Mouse (Mus musculus) ES-Bruce4 (cell line): ENCODE results near the gene Lmbr1. TPM values are rescaled to one million over a fixed set of nuclear protein-coding genes. Genes with fewer than 3 reads are reported as not detected.

ENCODE experiments used
- H3K27ac ChIP-seq: 2 replicates; pipeline ENCODE4 v1.5.1; 2012; ENCODE audit warnings: low read length, inconsistent platforms; ENCODE audit not compliant: insufficient read depth
- H3K27me3 ChIP-seq: 2 replicates; pipeline ENCODE4 v1.6.1; 2012; ENCODE audit warnings: mild to moderate bottlenecking, low read length, inconsistent platforms; ENCODE audit not compliant: control insufficient read depth, poor library complexity, insufficient read depth, severe bottlenecking
- H3K36me3 ChIP-seq: 2 replicates; pipeline ENCODE4 v1.6.1; 2012; ENCODE audit warnings: inconsistent platforms, mild to moderate bottlenecking, low read length, moderate library complexity; ENCODE audit not compliant: control insufficient read depth, poor library complexity, insufficient read depth, severe bottlenecking
- H3K4me1 ChIP-seq: one replicate; pipeline ENCODE4 v1.8.1; 2011; ENCODE audit warnings: low read length; ENCODE audit not compliant: control insufficient read depth, insufficient read depth
- H3K4me3 ChIP-seq: 2 replicates; pipeline ENCODE4 v1.5.1; 2011; ENCODE audit warnings: low read depth, mild to moderate bottlenecking, low read length
- H3K9ac ChIP-seq: 2 replicates; pipeline ENCODE4 v1.6.1; 2012; ENCODE audit warnings: low read depth, mild to moderate bottlenecking, inconsistent platforms; ENCODE audit not compliant: poor library complexity, severe bottlenecking
- H3K9me3 ChIP-seq: replicated peaks from 2 replicates; pipeline ENCODE4 v1.6.1; 2012; ENCODE audit warnings: mild to moderate bottlenecking, low read length, inconsistent platforms; ENCODE audit not compliant: control insufficient read depth, poor library complexity, insufficient read depth, severe bottlenecking
- CTCF ChIP-seq: IDR thresholded peaks from one replicate; pipeline ENCODE4 v1.8.1; 2011; ENCODE audit warnings: low read depth, low read length
- EP300 ChIP-seq: IDR thresholded peaks from 2 replicates; pipeline ENCODE4 v1.6.1; 2011; ENCODE audit warnings: low read depth, low read length; ENCODE audit not compliant: insufficient read depth
- POLR2A ChIP-seq: IDR thresholded peaks from one replicate; pipeline ENCODE4 v1.8.1; 2011; ENCODE audit warnings: low read length; ENCODE audit not compliant: insufficient read depth
- polyA plus RNA-seq: library from polyadenylated mRNA; stranded (reverse); fragments of >200 nt; gene quantifications from 2 replicates; pipeline ENCODE4 v1.2.4, GENCODE M21; 2011; ENCODE audit warnings: low read depth; ENCODE audit not compliant: missing spikeins, insufficient read depth, insufficient read length

Gene Lmbr1
- polyA plus RNA-seq, 1 experiment: 8.3 TPM

- Histone ChIP-seq H3K36me3 (no peaks in the 10 kb centered on the region), H3K9ac (peak within 1 kb of the TSS; percentile 91), H3K27ac (no peak within 1 kb of the TSS; the same call in 1 of the 2 replicates), H3K4me1 (peaks cover 3% of the 10 kb centered on the region), H3K4me3 (peak within 1 kb of the TSS; percentile 97), H3K9me3 (no peaks in the 10 kb centered on the region), H3K27me3 (no peaks in the 10 kb centered on the region)
- TF ChIP-seq CTCF (no peak), POLR2A (peak; percentile 94), EP300 (peak; percentile 54; the same call in 1 of the 2 replicates)
Observed at GRCm38 (mm10) chr5:29195570-29196263, 182.5 kb downstream of the Lmbr1 start, which contains the start of gene Rnf32. Rnf32 (plus strand) TSS chr5:29195992.

- Histone ChIP-seq H3K27ac (no peak overlapping the region; the same call in 1 of the 2 replicates), H3K4me3 (peak overlapping the region; percentile 97), H3K27me3 (no peaks in the 10 kb centered on the region), H3K36me3 (no peaks in the 10 kb centered on the region), H3K4me1 (peaks cover 3% of the 10 kb centered on the region), H3K9me3 (no peaks in the 10 kb centered on the region), H3K9ac (peak overlapping the region; percentile 91)
- no peak for TF ChIP-seq CTCF
- no peak for TF ChIP-seq POLR2A
- no peak for TF ChIP-seq EP300
Observed at GRCm38 (mm10) chr5:29195231-29195569, 183.0 kb downstream of the Lmbr1 start.

- H3K4me3 ChIP-seq: no peak overlapping the region
- no peak overlapping the region for H3K27ac ChIP-seq
- no peak overlapping the region for H3K9ac ChIP-seq
- no peaks in the 10 kb centered on the region for H3K9me3 ChIP-seq
- H3K36me3 ChIP-seq: no peaks in the 10 kb centered on the region
- H3K4me1 ChIP-seq: no peaks in the 10 kb centered on the region
- H3K27me3 ChIP-seq: no peaks in the 10 kb centered on the region
- TF ChIP-seq POLR2A: no peak
- TF ChIP-seq CTCF: no peak
- TF ChIP-seq EP300: no peak
Observed at GRCm38 (mm10) chr5:29186798-29187197, 191.4 kb downstream of the Lmbr1 start.

Other genes starting within 250 kb of the Lmbr1 start
- gene Rnf32, start 182.4 kb downstream of the Lmbr1 start, polyA plus RNA-seq: 5.6 and 7.7 TPM in 2 replicates
- gene Nom1, start 56.3 kb upstream of the Lmbr1 start, polyA plus RNA-seq: 12.2 and 15.0 TPM in 2 replicates
- 0.45 and 0.88 TPM in 2 replicates for gene Mnx1, start 100.1 kb upstream of the Lmbr1 start, polyA plus RNA-seq
- 52.9 and 54.0 TPM in 2 replicates for gene Ube3c, start 190.9 kb upstream of the Lmbr1 start, polyA plus RNA-seq